Mouse (Mus musculus) bone marrow, adult 2 months (tissue): Measurements from ENCODE around the gene Ppp3ca. TPM values are rescaled to one million over a fixed set of nuclear protein-coding genes. Genes with fewer than 3 reads are reported as not detected.

Experiments used
- H3K27ac ChIP-seq: fragments of 200-500 bp; 2 replicates; pipeline ENCODE4 v1.5.1; 2012; ENCODE audit warnings: low read depth, mild to moderate bottlenecking, control low read depth, inconsistent platforms, low read length; ENCODE audit not compliant: control insufficient read depth, poor library complexity, insufficient read depth
- H3K4me1 ChIP-seq: fragments of 200-500 bp; 2 replicates; pipeline ENCODE4 v1.6.1; 2011; ENCODE audit warnings: low read length; ENCODE audit not compliant: control insufficient read depth, insufficient read depth
- H3K4me3 ChIP-seq: fragments of 200-500 bp; replicated peaks from 2 replicates; pipeline ENCODE3; 2011; ENCODE audit warnings: mild to moderate bottlenecking, low read depth, low read length, control low read depth; ENCODE audit not compliant: control insufficient read depth
- CTCF ChIP-seq: fragments of 200-500 bp; IDR thresholded peaks from 2 replicates; pipeline ENCODE4 v1.5.1; 2011; ENCODE audit warnings: low read length, control low read depth; ENCODE audit not compliant: control insufficient read depth, insufficient read depth
- POLR2A ChIP-seq: fragments of 200-500 bp; IDR thresholded peaks from 2 replicates; pipeline ENCODE4 v1.6.1; 2011; ENCODE audit warnings: low read depth, mild to moderate bottlenecking, control low read depth, low read length, borderline replicate concordance; ENCODE audit not compliant: control insufficient read depth
- WGBS: fragments of 180-500 bp; shearing (Covaris S2); methylation state at CpG from one replicate; pipeline ENCODE4 v1.1.7; 2018; 5-methylcytosine and 5-hydroxymethylcytosine counted together
- polyA plus RNA-seq: library from polyadenylated mRNA; stranded (reverse); fragments of >200 nt; gene quantifications from 2 replicates; pipeline ENCODE4 v1.2.4, GENCODE M21; 2011; ENCODE audit warnings: low replicate concordance; ENCODE audit not compliant: missing spikeins, insufficient read depth, insufficient read length

Gene Ppp3ca
- polyA plus RNA-seq, 1 experiment: 25.9 TPM

DNA sequence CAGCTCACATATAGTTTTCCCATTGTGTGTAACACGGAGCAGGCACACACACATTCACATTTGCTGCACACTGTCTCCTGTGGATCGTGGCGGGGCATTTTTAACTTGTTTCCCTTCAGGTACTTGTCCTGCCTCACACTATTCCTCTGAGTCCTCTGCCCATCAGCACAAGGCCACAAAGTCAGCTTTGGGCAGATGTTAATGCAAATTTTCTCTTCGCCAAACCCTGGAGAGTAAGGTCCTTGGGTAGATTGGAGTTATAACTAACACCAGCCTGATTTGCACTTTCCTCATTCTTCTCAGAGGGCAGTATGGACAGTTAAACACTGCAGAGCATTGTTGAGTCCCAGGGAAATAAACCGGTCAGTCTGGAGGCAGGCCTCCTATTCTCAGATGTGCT lies 69.0 kb downstream of the Ppp3ca start:
- 78% methylated on average over 5 of the region's 5 CpGs for WGBS
- Histone ChIP-seq H3K4me3 (no peak overlapping the region), H3K4me1 (peaks cover 5% of the 10 kb centered on the region; the same call in 1 of the 2 replicates), H3K27ac (no peak overlapping the region)
- no peak for TF ChIP-seq POLR2A
- no peak for TF ChIP-seq CTCF

GRCm38 (mm10) chr3:136741659-136742058 lies 71.7 kb downstream of the Ppp3ca start:
- TF ChIP-seq POLR2A: no peak
- no peak for TF ChIP-seq CTCF
- H3K4me3 ChIP-seq: no peak overlapping the region
- peaks cover 5% of the 10 kb centered on the region; the same call in 1 of the 2 replicates for H3K4me1 ChIP-seq
- 75% methylated on average over 5 of the region's 5 CpGs for WGBS
- H3K27ac ChIP-seq: no peak overlapping the region

DNA sequence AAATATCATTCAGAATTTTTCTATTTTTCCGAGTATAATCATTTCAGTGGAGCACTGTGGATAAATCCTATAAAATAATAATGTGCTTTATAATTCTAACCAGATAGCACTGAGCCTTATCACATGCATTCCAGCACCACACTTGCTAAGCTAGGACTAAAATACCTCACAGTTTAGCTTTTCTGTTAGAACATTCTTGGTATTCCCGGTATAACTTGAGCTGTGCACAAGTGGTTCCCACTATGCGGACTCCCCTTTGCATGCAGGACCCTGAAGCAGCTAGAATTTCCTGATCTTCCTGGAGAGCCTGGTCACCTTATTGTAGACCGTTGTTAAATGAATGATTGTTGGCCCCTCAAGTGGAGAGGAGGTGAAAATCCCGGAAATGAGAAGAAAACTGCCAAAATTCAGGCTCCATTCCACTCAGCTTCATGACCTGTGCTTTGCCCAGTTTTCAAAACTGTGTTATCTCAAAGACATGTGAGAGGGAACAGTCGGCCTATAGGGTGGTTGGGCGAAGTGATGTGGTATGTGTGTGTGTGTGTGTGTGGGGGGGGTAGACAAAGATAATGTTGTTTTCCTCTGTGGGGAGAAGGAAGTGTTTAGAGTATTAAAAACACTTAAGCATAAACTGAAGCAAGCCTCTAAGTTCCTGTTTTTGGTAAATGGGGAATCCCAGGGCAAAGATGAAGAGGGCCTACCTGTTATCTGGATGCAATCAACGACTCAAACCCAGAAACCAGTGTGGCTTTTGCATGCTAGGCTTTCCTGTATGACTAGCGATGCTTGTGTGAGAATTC lies 72.5 kb downstream of the Ppp3ca start:
- no peak overlapping the region; the same call in 1 of the 2 replicates for H3K27ac ChIP-seq
- TF ChIP-seq CTCF (no peak), POLR2A (no peak)
- 30% methylated on average over 9 of the region's 9 CpGs for WGBS
- H3K4me1 ChIP-seq: peaks cover 5% of the 10 kb centered on the region; the same call in 1 of the 2 replicates
- H3K4me3 ChIP-seq: no peak overlapping the region

DNA sequence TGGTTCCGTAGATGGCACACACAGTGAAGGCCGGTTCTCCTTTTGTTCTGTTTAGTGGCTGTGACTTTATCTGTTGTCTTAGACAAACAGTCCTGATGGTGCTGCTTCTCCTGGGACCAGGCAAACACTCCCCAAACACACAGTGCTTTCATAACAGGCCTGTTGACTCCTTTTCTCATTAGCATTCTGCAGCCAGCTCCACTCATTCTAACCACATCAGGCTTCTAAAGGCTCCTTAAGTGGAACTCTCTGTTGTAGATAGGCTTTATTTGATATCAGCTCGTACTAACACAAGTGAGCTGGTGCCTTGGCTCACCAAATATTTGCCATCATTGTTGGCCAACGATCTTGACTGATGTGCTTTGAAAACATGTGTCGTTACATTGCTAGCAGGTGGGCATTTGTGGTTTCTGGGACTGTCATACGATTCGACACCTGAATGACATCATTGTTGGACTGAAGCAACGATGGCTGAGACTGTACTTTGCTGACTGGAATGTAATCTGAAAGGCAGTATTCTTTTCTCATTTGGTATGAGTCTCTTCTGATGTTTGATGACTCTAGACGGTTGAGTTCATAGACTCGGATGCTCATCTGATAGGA lies 74.5 kb downstream of the Ppp3ca start:
- Histone ChIP-seq H3K4me3 (no peak overlapping the region), H3K27ac (no peak overlapping the region), H3K4me1 (peaks cover 3% of the 10 kb centered on the region; the same call in 1 of the 2 replicates)
- no peak for TF ChIP-seq POLR2A
- TF ChIP-seq CTCF: no peak
- 81% methylated on average over 10 of the region's 10 CpGs for WGBS

DNA sequence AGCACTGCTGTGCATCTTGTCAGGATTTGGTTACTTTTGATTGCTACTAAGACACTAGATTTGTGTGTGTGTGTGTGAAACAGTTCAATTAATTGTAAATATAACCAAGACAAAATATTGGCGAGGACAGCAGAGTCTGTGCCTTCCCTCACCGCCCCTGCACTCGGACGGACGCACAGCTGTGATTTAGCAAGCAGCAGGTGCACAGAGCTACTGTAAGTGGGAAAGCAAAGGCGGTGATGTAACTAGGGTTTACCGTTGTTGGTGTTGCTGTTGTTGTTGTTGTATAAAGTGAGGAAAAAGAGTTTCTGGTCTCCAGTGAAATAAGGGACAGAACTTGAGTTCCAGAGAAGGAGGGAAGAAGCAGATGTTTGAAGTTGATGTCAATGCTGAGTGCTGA lies 75.5 kb downstream of the Ppp3ca start:
- no peak for TF ChIP-seq CTCF
- no peak for TF ChIP-seq POLR2A
- H3K4me3 ChIP-seq: no peak overlapping the region
- 62% methylated on average over 7 of the region's 7 CpGs for WGBS
- no peak overlapping the region for H3K27ac ChIP-seq
- peaks cover 3% of the 10 kb centered on the region for H3K4me1 ChIP-seq

DNA sequence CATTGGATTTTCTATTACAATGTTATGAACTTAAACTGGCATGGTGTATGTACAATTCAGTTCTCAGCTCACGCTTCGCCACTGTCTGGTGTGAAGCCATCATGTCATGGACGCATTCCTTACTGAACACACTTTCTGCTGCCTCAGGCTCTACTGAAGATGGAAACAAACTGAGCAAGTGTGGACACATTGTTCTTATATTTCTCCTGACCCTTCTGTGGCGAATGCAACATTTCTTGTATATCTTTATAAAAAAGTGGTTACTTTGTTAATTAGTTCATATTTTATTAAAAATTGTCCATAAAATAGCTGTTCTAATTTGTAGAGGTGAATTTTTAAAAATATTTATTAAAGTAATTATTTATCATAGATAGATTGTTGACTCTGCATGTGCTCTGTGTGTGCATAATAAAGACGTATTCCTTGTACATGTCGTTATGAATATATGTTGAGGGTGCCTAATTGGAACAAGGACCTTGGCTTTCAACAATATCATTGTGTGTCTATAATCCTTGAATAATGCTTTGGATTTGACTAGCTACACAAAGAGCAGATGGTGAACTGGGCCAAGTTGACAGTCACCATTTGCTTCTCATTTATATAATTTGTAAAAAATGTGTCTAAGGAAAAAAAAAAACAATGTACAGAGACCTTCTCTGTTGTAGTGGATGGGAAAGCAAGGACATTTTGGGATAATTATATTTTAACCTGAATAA lies 79.0 kb downstream of the Ppp3ca start:
- Histone ChIP-seq H3K4me1 (no peaks in the 10 kb centered on the region; the same call in none of the 2 replicates), H3K4me3 (no peak overlapping the region), H3K27ac (no peak overlapping the region)
- no peak for TF ChIP-seq POLR2A
- TF ChIP-seq CTCF: no peak
- 89% methylated on average over 6 of the region's 6 CpGs for WGBS

DNA sequence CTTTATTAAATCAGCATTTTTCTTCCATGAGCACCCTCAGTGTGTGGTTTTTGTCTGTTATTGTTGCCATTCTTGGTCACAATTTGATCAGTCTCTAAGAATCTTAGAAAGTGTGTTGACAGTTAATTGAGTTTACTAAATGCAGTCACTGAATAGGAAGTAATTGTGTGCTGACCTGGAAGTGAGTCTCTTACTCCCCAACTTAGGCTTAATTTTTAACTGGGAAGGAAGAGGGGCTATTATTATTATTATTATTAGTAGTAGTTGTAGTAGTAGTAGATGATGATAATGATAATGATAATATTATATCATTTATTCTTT lies 79.5 kb downstream of the Ppp3ca start:
- no peak overlapping the region for H3K4me3 ChIP-seq
- TF ChIP-seq POLR2A: no peak
- TF ChIP-seq CTCF: no peak

DNA sequence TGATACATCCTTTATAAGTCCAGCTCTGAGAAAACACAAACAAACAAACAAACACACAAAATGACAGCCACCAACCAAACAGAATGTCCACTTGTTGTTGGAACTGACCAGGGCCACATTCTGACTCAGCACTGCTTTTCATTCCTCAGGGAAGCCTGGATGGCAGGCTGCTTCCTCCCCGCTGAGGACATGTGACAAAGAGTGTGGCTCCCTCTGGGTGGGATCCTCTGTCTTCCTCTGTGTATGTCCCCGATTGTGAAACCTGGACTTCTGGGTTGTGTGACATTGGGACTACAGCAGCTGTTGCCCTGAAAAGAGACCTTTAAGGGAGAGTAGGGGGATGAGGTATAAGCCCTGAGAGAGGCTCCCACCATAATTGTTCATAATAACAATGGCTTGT lies 80.0 kb downstream of the Ppp3ca start:
- no peaks in the 10 kb centered on the region; the same call in none of the 2 replicates for H3K4me1 ChIP-seq
- whole genome bisulfite sequencing: 46% methylated on average over 2 of the region's 2 CpGs
- no peak for TF ChIP-seq CTCF
- H3K27ac ChIP-seq: no peak overlapping the region; the same call in 1 of the 2 replicates
- no peak overlapping the region for H3K4me3 ChIP-seq

More for the DNA sequence above, 79.5 kb downstream of the Ppp3ca start:
- Histone ChIP-seq H3K4me1 (no peaks in the 10 kb centered on the region; the same call in none of the 2 replicates), H3K27ac (no peak overlapping the region)
